Mouse (Mus musculus): ENCODE results near the gene Rps15a. TPM values are rescaled to one million over a fixed set of nuclear protein-coding genes. Genes with fewer than 3 reads are reported as not detected.
A peak's percentile ranks its signal among the peaks of the same experiment; 100 is the strongest.

Gene Rps15a
- polyA plus RNA-seq (2015; fragmentation: Nextera tagmentation; extraction: Ambion mirVana) = 524 and 546 TPM in 2 replicates

DNA sequence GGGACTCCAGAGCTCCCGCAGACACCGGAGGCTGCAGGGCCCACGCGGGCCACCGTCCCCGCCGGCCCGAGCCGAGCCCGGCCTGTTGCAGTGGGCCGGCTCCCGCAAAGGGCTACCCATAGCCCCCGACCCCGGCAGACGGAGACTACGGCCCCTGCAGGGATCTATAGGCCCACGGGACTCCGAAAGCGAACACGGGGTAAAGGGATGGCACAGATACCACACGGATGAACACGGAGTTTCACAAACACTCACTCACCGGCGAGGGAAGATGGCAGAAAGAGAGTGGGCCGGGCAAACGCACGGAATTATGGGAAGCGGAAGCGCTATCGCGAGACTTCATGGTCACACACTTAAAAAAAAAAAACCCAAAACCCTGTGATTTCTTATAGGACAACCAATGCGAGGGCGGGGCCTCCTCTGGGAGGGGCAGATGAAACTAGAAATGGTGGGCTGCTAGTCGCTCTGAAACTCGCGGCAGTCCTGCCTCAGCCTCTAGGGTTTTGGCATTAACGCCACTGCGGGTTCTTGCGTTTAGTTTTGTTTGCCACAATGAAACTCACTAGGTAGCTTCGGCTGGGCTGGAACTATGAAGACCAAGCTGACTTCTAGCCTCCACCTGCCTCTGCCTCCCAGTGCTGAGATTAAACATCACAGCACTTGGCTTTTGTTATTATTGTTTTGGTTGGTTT, at the start of gene Rps15a:
Gene Rps15a, minus strand, starts transcription at position 312 of the 692 bp plus-strand sequence.
- H3K27me3 ChIP-seq = no peaks in the 10 kb centered on the region
- peak within 1 kb of the TSS; percentile 89 for H3K27ac ChIP-seq (replicated peaks)

DNA sequence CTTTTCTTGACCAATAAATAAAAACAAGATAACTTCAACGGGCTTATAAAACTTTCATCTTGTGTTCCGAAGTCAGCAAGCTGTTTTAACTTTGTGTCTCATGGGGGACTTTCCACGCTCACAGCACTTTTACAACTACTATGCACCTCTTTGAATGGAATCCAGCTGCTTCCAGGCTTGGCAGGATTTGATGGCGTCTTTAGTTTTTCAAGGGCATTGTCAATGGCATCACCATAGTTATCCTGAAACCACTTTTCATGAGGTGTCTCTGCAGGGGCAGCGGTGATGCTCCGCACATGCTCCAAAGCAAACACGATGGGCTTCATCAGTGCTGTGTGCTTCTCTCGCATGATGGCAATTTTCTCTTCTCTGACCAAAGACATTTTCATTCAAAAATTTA, 47.0 kb upstream of the Rps15a start:
- Histone ChIP-seq H3K27ac (replicated peaks) (no peak overlapping the region), H3K36me3 (peaks cover 60% of the 10 kb centered on the region), H3K4me3 (no peak overlapping the region), H3K4me1 (no peaks in the 10 kb centered on the region), H3K9ac (replicated peaks) (no peak overlapping the region), H3K4me2 (replicated peaks) (no peak overlapping the region), H3K27me3 (no peaks in the 10 kb centered on the region), H3K9me3 (no peaks in the 10 kb centered on the region)
- WGBS = 90% methylated on average over 8 of the region's 8 CpGs
- ATAC-seq (replicated peaks) = no peak

More for the DNA sequence above, at the start of gene Rps15a:
- peak within 1 kb of the TSS; percentile 83 for H3K4me2 ChIP-seq (replicated peaks)
- peak; percentile 84 for ATAC-seq (replicated peaks)
- no peaks in the 10 kb centered on the region for H3K9me3 ChIP-seq
- under 1% methylated on average over 40 of the region's 40 CpGs for WGBS
- peaks cover 58% of the 10 kb centered on the region for H3K36me3 ChIP-seq
- H3K4me1 ChIP-seq = peaks cover 43% of the 10 kb centered on the region
- H3K9ac ChIP-seq (replicated peaks) = peak within 1 kb of the TSS; percentile 92
- H3K4me3 ChIP-seq = peak within 1 kb of the TSS; percentile 80

DNA sequence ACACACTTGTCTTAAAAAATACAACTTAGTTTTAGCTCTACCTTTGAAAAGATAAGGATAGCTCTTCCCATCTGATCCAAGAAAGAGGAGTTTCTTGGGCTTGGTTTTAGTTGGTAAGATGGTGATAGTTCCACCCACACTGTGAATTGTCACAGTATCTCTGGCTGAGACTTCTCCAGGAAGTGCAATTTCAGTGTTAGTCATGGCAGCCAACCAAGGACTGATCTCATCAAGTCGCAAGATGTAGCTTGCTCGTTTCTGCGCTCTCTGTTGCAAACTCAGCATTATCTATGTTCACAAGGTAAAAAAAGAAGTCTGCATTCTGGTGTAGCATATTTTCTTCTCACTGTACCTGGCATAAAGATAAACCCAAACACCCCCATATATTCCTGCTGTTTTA, 44.1 kb upstream of the Rps15a start:
- H3K36me3 ChIP-seq = peaks cover 56% of the 10 kb centered on the region

DNA sequence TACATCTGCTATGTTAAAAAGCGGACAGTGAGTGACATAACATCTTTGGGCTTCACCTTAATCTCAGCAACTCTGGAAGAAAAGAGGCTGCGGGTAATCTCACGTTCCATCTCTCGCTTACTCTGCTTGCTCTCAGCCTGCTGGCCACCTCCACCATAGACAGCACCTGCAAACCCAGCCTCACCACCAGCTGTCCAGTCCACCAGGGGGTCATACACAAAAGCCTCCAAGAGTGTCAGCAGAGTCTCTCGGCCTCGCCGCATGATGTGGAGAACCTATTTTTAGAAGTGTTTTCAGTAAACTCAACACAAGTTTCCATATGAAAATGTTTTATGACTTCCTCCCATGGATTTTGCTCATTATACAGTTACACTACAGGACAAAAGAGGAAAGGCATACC, 40.5 kb upstream of the Rps15a start:
- Histone ChIP-seq H3K4me3 (no peak overlapping the region), H3K9me3 (no peaks in the 10 kb centered on the region), H3K9ac (replicated peaks) (no peak overlapping the region), H3K27ac (replicated peaks) (no peak overlapping the region), H3K4me2 (replicated peaks) (no peak overlapping the region), H3K27me3 (no peaks in the 10 kb centered on the region), H3K36me3 (peaks cover 72% of the 10 kb centered on the region), H3K4me1 (no peaks in the 10 kb centered on the region)
- WGBS = 94% methylated on average over 7 of the region's 7 CpGs
- ATAC-seq (replicated peaks) = no peak

More for the DNA sequence above, 44.1 kb upstream of the Rps15a start:
- Histone ChIP-seq H3K27me3 (no peaks in the 10 kb centered on the region), H3K4me2 (replicated peaks) (no peak overlapping the region), H3K9ac (replicated peaks) (no peak overlapping the region), H3K4me1 (no peaks in the 10 kb centered on the region), H3K9me3 (no peaks in the 10 kb centered on the region), H3K27ac (replicated peaks) (no peak overlapping the region), H3K4me3 (no peak overlapping the region)
- no peak for ATAC-seq (replicated peaks)
- WGBS = 89% methylated on average over 3 of the region's 3 CpGs

DNA sequence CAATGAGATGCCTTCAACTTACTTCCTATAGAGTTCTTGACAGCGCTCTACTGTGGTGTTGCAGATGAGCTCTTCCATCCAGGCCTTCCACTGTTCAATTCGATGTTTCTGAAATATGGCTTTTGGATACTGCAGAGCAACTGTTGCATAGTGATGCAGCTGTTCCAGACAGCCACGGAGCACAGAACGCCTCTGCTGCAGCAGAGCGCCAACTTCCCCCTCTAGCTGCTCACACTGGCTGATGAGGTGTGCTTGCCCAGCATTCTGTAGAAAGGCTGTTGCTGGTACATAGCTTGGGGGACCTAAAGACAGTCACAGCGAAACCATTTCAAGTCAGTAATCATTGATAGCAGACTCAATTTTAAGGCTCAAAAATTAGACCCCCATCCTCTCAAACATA, 38.2 kb upstream of the Rps15a start:
- 90% methylated on average over 6 of the region's 6 CpGs for WGBS
- no peaks in the 10 kb centered on the region for H3K9me3 ChIP-seq
- H3K36me3 ChIP-seq = peaks cover 66% of the 10 kb centered on the region
- no peak overlapping the region for H3K9ac ChIP-seq (replicated peaks)
- H3K4me3 ChIP-seq = no peak overlapping the region
- no peak overlapping the region for H3K4me2 ChIP-seq (replicated peaks)
- no peaks in the 10 kb centered on the region for H3K4me1 ChIP-seq
- no peak overlapping the region for H3K27ac ChIP-seq (replicated peaks)
- no peak for ATAC-seq (replicated peaks)
- no peaks in the 10 kb centered on the region for H3K27me3 ChIP-seq

DNA sequence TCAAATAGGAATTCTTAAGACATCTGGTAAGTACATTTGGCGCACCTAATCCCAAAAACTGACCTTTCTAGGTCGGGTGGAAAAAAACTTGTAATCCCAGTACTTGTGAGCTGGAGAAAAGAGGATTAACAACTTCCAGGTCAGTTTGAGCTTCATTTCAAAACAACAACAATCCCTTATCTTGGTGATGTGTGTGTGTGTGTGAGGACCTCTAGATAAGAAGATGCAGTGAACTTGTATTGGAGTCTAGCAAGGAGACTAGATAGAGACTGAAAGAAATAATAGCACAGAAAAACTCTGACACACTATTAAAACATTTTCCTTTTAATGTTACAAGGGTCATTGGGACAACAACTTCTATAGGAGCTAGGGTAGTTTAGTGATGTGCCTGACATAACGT, 27.6 kb upstream of the Rps15a start:
- Histone ChIP-seq H3K27me3 (no peaks in the 10 kb centered on the region), H3K36me3 (peaks cover 78% of the 10 kb centered on the region), H3K9ac (replicated peaks) (no peak overlapping the region), H3K4me1 (no peaks in the 10 kb centered on the region), H3K4me2 (replicated peaks) (no peak overlapping the region), H3K4me3 (no peak overlapping the region), H3K27ac (replicated peaks) (no peak overlapping the region), H3K9me3 (no peaks in the 10 kb centered on the region)
- ATAC-seq (replicated peaks) = no peak
- 82% methylated on average over 3 of the region's 3 CpGs for WGBS

DNA sequence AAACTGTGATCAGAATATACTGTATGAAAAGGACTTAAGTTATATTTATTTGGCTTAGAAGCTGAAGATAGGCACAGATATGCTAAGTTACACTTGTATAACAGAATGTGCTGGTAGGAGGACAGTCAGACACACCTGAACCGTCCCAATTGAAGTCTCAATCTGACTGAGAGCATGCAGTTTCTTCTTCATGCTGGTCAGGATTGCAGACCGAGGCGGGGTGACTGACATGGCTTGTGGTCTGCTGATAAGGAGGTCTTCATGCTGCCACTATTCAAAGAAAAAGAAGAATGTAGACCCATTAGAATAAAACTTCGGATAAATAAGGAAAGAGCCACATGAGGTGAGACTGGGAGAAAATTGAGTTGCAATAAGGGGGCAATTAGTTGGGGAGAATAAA, 27.1 kb upstream of the Rps15a start:
- Histone ChIP-seq H3K27me3 (no peaks in the 10 kb centered on the region), H3K4me1 (no peaks in the 10 kb centered on the region), H3K9ac (replicated peaks) (no peak overlapping the region), H3K4me3 (no peak overlapping the region), H3K9me3 (no peaks in the 10 kb centered on the region), H3K4me2 (replicated peaks) (no peak overlapping the region), H3K36me3 (peaks cover 74% of the 10 kb centered on the region), H3K27ac (replicated peaks) (no peak overlapping the region)
- WGBS = 92% methylated on average over 4 of the region's 4 CpGs
- no peak for ATAC-seq (replicated peaks)

DNA sequence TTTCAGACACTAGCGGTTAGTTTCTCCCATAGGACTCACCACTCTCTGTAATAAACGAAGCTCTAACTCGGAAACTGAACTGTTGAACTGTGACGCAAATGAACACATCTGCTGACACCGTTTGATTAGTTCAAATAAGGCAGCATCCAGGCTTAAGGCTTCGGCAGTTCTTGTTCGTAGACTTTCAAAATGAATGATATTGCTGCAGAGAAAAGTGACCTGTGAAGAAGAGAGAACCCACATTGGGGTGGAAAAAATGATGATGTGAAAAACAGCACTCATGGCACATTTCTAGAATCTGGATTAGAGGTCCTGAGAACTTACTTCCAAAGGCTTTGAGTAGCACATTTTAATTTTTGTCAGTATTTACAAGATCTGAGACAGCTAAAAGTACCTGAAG, 25.3 kb upstream of the Rps15a start:
- peaks cover 73% of the 10 kb centered on the region for H3K36me3 ChIP-seq

DNA sequence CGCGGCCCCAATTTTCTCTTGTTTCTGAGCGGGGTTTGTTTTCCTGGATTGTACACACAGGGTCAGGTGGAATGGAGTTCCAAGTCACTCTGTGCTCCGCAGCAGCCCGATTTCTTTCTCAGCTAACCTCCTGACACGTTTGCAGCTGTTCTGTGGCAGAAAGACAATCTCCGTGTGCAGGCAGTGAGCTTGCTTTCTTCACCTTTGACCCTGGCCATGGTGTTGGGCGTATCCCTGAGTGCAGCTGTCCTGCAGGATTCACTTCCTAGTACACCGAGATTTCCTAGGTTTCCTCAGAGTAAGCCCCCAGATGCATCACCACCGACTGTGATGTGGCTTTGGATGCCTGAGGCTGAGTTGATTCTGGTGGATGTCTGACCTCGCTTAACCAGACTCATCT, 19.1 kb upstream of the Rps15a start:
- WGBS = 84% methylated on average over 11 of the region's 11 CpGs

More for the DNA sequence above, 25.3 kb upstream of the Rps15a start:
- no peak overlapping the region for H3K9ac ChIP-seq (replicated peaks)
- 92% methylated on average over 7 of the region's 7 CpGs for WGBS
- no peaks in the 10 kb centered on the region for H3K9me3 ChIP-seq
- ATAC-seq (replicated peaks) = no peak
- no peak overlapping the region for H3K27ac ChIP-seq (replicated peaks)
- no peaks in the 10 kb centered on the region for H3K4me1 ChIP-seq
- no peak overlapping the region for H3K4me2 ChIP-seq (replicated peaks)
- H3K4me3 ChIP-seq = no peak overlapping the region
- H3K27me3 ChIP-seq = no peaks in the 10 kb centered on the region

DNA sequence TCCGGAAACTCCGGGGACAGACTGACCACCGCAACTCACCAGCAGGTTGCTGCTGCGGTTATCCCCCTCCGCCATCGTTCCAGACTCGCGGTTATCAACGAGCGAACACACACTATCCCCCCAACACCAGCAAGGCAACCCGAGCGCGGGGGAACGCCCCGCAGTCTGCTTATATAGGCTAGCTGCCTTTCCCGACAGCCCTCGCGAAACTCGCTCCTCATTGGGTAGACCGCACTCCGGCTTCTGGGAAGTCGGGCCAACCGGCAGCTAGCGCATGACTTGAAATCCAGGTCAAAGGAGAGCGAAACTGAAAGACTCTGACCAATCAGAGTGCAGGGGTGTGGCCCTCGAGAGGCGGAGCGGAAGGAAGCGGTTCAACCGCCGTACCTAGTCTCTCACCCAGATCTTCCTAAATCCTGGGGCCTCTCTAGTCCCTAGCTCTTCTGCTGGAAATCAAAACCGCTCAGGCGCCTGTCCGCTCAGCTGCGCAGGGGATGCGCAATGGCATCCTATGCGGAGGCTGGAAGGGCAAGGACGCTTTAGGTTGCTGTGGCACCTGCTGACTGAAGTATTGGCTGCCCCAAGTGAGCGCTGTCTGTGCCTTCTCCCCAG, 13.5 kb upstream of the Rps15a start, which contains the start of gene Arl6ip1:
Gene Arl6ip1, minus strand, starts transcription at position 233 of the 612 bp plus-strand sequence.
- H3K9ac ChIP-seq (replicated peaks) = peak within 1 kb of the TSS; percentile 85
- peaks cover 30% of the 10 kb centered on the region for H3K4me1 ChIP-seq
- H3K9me3 ChIP-seq = no peaks in the 10 kb centered on the region

More for the DNA sequence above, 19.1 kb upstream of the Rps15a start:
- peaks cover 41% of the 10 kb centered on the region for H3K36me3 ChIP-seq
- H3K27ac ChIP-seq (replicated peaks) = no peak overlapping the region
- H3K4me2 ChIP-seq (replicated peaks) = no peak overlapping the region
- H3K27me3 ChIP-seq = no peaks in the 10 kb centered on the region
- no peak for ATAC-seq (replicated peaks)
- no peaks in the 10 kb centered on the region for H3K9me3 ChIP-seq
- no peak overlapping the region for H3K9ac ChIP-seq (replicated peaks)
- peaks cover 2% of the 10 kb centered on the region; the same call in 1 of the 2 replicates for H3K4me1 ChIP-seq
- no peak overlapping the region for H3K4me3 ChIP-seq

DNA sequence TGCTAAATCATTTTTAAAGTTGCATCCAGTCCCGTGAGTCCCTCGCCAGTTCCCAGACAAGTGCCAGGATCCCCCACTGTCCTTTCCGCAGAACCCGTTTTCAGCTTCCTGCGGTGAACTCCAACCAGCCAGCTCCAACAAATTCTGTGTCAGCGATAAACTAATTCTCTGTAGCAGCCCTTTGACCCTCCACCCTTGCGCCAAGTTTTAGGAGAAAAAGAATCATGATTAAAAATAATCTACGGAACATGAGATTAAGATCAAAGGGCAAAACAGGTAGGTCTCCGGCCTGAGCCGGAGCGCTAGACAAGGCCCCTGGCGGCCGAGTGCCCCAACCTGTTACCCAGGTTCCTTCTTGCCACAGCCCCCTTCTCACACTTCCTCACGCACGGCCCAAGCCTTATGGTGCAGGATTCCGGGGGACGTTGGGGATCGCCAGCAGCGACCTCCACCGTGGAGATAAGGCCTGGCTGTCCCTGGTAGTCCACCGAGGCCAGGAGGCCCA, 13.0 kb upstream of the Rps15a start:
- H3K27ac ChIP-seq (replicated peaks) = peak overlapping the region; percentile 88
- H3K27me3 ChIP-seq = no peaks in the 10 kb centered on the region
- peak overlapping the region; percentile 83 for H3K4me3 ChIP-seq
- H3K9me3 ChIP-seq = no peaks in the 10 kb centered on the region
- peak; percentile 82 for ATAC-seq (replicated peaks)
- peaks cover 30% of the 10 kb centered on the region for H3K4me1 ChIP-seq
- H3K36me3 ChIP-seq = peaks cover 6% of the 10 kb centered on the region; the same call in 1 of the 2 replicates
- peak overlapping the region; percentile 72 for H3K4me2 ChIP-seq (replicated peaks)
- WGBS = 0% methylated on average over 21 of the region's 21 CpGs
- peak overlapping the region; percentile 85 for H3K9ac ChIP-seq (replicated peaks)

More for the DNA sequence above, 13.5 kb upstream of the Rps15a start, which contains the start of gene Arl6ip1:
- peak; percentile 99 for ATAC-seq (replicated peaks)
- Histone ChIP-seq H3K27ac (replicated peaks) (peak within 1 kb of the TSS; percentile 90), H3K36me3 (peaks cover 2% of the 10 kb centered on the region; the same call in 1 of the 2 replicates), H3K27me3 (no peaks in the 10 kb centered on the region), H3K4me3 (peak within 1 kb of the TSS; percentile 83), H3K4me2 (replicated peaks) (peak within 1 kb of the TSS; percentile 72)
- WGBS = under 1% methylated on average over 39 of the region's 39 CpGs

DNA sequence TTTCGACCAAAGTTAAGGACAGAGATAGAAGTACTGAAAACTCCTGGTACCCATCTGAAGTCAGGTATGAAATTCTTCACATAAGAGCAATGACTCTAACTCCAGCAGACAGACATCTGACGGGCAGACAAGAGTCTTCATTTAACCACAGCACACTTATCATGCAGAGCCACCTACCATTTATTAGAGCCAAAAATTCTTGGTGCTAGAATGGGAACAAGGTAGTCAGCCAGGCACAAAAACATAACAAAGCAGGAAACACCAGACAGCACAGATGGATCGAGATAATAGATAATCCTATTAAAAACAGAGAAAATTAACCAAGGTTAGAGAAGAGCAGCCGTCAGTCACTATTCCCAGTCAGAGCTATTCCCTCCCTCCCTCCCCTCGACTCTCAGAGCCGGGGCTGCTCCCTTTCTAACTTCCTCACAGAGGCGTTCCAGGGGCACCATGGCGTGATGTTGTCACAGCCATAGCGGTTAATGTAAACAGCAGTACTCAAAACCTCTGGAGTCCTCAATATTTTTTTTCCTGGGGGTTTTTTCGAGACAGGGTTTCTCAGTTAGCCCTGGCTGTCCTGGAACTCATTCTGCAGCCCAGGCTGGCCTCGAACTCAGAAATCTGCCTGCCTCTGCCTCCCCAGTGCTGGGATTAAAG, 10.4 kb upstream of the Rps15a start:
- Histone ChIP-seq H3K27ac (replicated peaks) (no peak overlapping the region), H3K4me3 (0 out of 2 replicates have a peak overlapping the region, but pooled peaks have one; percentile 8), H3K27me3 (no peaks in the 10 kb centered on the region), H3K4me1 (peaks cover 30% of the 10 kb centered on the region), H3K9me3 (no peaks in the 10 kb centered on the region), H3K36me3 (peaks cover 21% of the 10 kb centered on the region), H3K4me2 (replicated peaks) (peak overlapping the region; percentile 12; the same call in 1 of the 2 replicates), H3K9ac (replicated peaks) (no peak overlapping the region)
- ATAC-seq (replicated peaks) = no peak
- WGBS = 66% methylated on average over 11 of the region's 11 CpGs
